Mouse (Mus musculus) midbrain, postnatal 0 days (tissue): ENCODE data around the gene Cntrob. TPM values are rescaled to one million over a fixed set of nuclear protein-coding genes. Genes with fewer than 3 reads are reported as not detected.

Experiments used
- ATAC-seq: fragments of 200-750 bp; cut with Nextera tagmentation; 2 replicates; pipeline ENCODE4 v1.8.0; 2017; ENCODE audit warnings: moderate number of reproducible peaks, mild to moderate bottlenecking, moderate TSS enrichment, moderate library complexity; ENCODE audit not compliant: low FRiP score
- DNase-seq: peaks from one replicate; pipeline ENCODE4 v3.0.0-alpha.2; 2015; ENCODE audit warnings: low spot score
- H3K27ac ChIP-seq: fragments of 300-500 bp; sonication (generic); 2 replicates; pipeline ENCODE4 v1.5.1; 2014; ENCODE audit warnings: low read depth, mild to moderate bottlenecking, low read length, mixed read lengths
- H3K27me3 ChIP-seq: fragments of 300-500 bp; sonication (generic); 2 replicates; pipeline ENCODE4 v1.6.1; 2014; ENCODE audit warnings: low read length, control low read depth, mixed read lengths; ENCODE audit not compliant: insufficient read depth
- H3K36me3 ChIP-seq: fragments of 300-500 bp; sonication (generic); 2 replicates; pipeline ENCODE4 v1.6.1; 2014; ENCODE audit warnings: low read length, control low read depth, mixed read lengths; ENCODE audit not compliant: insufficient read depth
- H3K4me1 ChIP-seq: fragments of 300-500 bp; sonication (generic); 2 replicates; pipeline ENCODE4 v1.6.1; 2014; ENCODE audit warnings: mild to moderate bottlenecking, control low read depth, antibody characterized with exemption, low read length, mixed read lengths; ENCODE audit not compliant: insufficient read depth
- H3K4me2 ChIP-seq: fragments of 300-500 bp; sonication (generic); 2 replicates; pipeline ENCODE4 v1.6.1; 2014; ENCODE audit warnings: low read depth, mild to moderate bottlenecking, low read length, mixed read lengths; ENCODE audit not compliant: poor library complexity, severe bottlenecking
- H3K4me3 ChIP-seq: fragments of 300-500 bp; sonication (generic); 2 replicates; pipeline ENCODE4 v1.5.1; 2014; ENCODE audit warnings: low read depth, mild to moderate bottlenecking, low read length, moderate library complexity
- H3K9ac ChIP-seq: fragments of 300-500 bp; sonication (generic); replicated peaks from 2 replicates; pipeline ENCODE4 v1.6.1; 2014; ENCODE audit warnings: mild to moderate bottlenecking, low read length, moderate library complexity, mixed read lengths; ENCODE audit not compliant: poor library complexity, severe bottlenecking
- H3K9me3 ChIP-seq: fragments of 300-500 bp; sonication (generic); 2 replicates; pipeline ENCODE4 v1.6.1; 2016; ENCODE audit warnings: low read length, control low read depth
- CTCF ChIP-seq: IDR thresholded peaks from 2 replicates; pipeline ENCODE4 v1.5.1; 2016; ENCODE audit warnings: antibody characterized with exemption, mild to moderate bottlenecking
- WGBS: fragments of 180-500 bp; shearing (Covaris S2); extraction: QIAGEN DNeasy Blood & Tissue Kit; methylation state at CpG from one replicate; pipeline ENCODE4 v1.1.7; 2014; 5-methylcytosine and 5-hydroxymethylcytosine counted together
- polyA plus RNA-seq: library from polyadenylated mRNA; unstranded; fragments of >200 nt; fragmentation: Nextera tagmentation; extraction: Ambion mirVana; gene quantifications from 2 replicates; pipeline ENCODE4 v1.2.1, GENCODE M21; 2015
- total RNA-seq: library from RNA; depleted of rRNA; stranded (reverse); fragments of >200 nt; gene quantifications from 2 replicates; pipeline ENCODE4 v1.2.3, GENCODE M21; 2014

Gene Cntrob
- total and polyA plus RNA-seq, 2 experiments from 2014 or later: 13.6 to 16.2 TPM

GRCm38 (mm10) chr11:69362021-69362420 is 38.4 kb upstream of the Cntrob start:
- ATAC-seq: no peak
- no peak for TF ChIP-seq CTCF
- no peak overlapping the region for H3K4me3 ChIP-seq
- WGBS: 72% methylated on average over 7 of the region's 7 CpGs
- H3K27ac ChIP-seq: no peak overlapping the region
- H3K36me3 ChIP-seq: peaks cover 67% of the 10 kb centered on the region
- peaks cover 12% of the 10 kb centered on the region for H3K4me1 ChIP-seq
- H3K9me3 ChIP-seq: no peaks in the 10 kb centered on the region
- no peak for DNase-seq
- no peaks in the 10 kb centered on the region for H3K27me3 ChIP-seq
- H3K4me2 ChIP-seq: no peak overlapping the region
- 0 out of 2 replicates have a peak overlapping the region, but pooled peaks have one; percentile 13 for H3K9ac ChIP-seq

- no peaks in the 10 kb centered on the region for H3K4me1 ChIP-seq
- no peak overlapping the region for H3K9ac ChIP-seq
- TF ChIP-seq CTCF: no peak
- no peak overlapping the region for H3K4me3 ChIP-seq
- 93% methylated on average over 12 of the region's 12 CpGs for WGBS
- no peak overlapping the region for H3K27ac ChIP-seq
- H3K9me3 ChIP-seq: no peaks in the 10 kb centered on the region
- no peaks in the 10 kb centered on the region for H3K27me3 ChIP-seq
- H3K36me3 ChIP-seq: peaks cover 93% of the 10 kb centered on the region
- DNase-seq (no peak), ATAC-seq (no peak)
- H3K4me2 ChIP-seq: no peak overlapping the region
These were observed 34.1 kb upstream of the Cntrob start for GRCm38 (mm10) chr11:69357690-69358089.

- H3K27me3 ChIP-seq: no peaks in the 10 kb centered on the region
- H3K27ac ChIP-seq: no peak overlapping the region
- ATAC-seq (no peak), DNase-seq (no peak)
- no peak overlapping the region for H3K4me2 ChIP-seq
- no peak for TF ChIP-seq CTCF
- H3K9ac ChIP-seq: no peak overlapping the region
- no peak overlapping the region for H3K4me3 ChIP-seq
- no peaks in the 10 kb centered on the region for H3K4me1 ChIP-seq
- H3K9me3 ChIP-seq: no peaks in the 10 kb centered on the region
- H3K36me3 ChIP-seq: peaks cover 95% of the 10 kb centered on the region
- 93% methylated on average over 5 of the region's 5 CpGs for WGBS
These were observed 33.0 kb upstream of the Cntrob start for GRCm38 (mm10) chr11:69356544-69356943.

DNA sequence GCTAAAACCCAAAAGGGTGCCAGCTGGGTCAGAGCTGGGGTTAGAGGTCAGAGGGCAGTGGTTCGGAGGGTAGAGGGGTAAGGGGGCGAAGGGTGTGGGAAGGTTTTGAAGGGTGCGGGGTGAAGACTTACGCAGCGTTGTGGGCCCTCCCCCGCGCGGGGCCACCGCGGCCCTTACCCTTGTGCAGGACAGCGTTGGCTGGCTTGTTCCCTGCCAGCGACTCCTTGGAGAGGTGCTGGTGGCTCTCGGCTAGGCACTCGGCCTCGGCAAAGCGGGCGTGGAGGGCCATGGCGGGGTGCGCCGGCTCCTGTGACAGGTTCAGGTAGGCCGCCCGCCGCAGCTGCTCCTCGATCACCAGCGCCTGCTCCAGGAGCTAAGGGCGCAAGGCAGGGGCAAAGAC is 22.9 kb upstream of the Cntrob start:
- TF ChIP-seq CTCF: no peak
- Histone ChIP-seq H3K36me3 (peaks cover 81% of the 10 kb centered on the region), H3K9me3 (no peaks in the 10 kb centered on the region), H3K4me3 (no peak overlapping the region), H3K4me2 (no peak overlapping the region), H3K27me3 (no peaks in the 10 kb centered on the region), H3K27ac (no peak overlapping the region), H3K4me1 (no peaks in the 10 kb centered on the region), H3K9ac (no peak overlapping the region)
- WGBS: 86% methylated on average over 24 of the region's 26 CpGs
- DNase-seq (no peak), ATAC-seq (no peak)

DNA sequence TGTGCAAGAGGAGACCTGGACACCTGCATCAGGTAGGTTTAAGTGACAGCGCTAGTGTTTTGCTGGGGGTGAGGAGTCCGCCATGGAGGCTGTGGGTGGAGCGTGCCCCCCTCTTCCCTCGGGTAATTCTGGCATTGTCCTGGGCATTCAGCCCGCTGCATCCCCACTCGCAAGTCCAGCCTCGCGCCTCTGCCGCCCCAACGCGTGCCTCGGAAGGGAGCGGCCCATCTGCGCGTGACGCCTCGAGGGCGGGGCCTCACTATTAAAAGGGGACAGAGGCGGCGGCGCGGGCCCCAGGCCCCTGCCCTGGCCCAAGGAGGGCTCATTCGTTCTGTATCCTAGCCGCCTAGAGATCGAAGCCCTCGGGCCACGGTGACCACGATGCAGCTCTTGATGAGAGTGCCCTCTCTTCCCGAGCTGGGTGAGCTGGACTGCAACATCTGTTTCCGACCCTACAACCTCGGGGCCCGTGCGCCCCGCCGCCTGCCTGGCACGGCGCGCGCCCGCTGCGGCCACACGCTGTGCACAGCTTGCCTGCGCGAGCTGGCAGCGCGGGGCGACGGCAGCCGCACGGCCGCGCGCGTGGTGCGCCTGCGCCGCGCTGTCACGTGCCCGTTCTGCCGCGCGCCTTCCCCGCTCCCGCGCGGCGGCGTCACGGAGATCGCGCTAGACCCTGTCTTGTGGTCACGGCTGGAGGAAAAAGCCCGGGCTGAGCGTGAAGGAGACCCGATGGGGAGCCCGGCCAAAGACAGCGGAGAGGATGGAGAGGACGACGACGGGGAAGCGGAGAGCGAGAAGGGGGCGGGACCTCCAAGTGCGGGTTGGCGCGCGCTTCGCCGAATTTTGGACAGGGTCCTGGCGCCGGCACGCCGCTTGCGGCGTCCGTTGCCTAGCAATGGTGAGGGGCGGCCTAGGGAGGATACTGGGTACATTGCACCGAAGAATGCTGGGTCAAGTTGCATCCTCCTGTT is 16.9 kb upstream of the Cntrob start, which contains the start of gene Rnf227:
Gene Rnf227, plus strand, starts transcription at position 301 of the 971 bp plus-strand sequence.
- Histone ChIP-seq H3K27me3 (no peaks in the 10 kb centered on the region), H3K9me3 (no peaks in the 10 kb centered on the region), H3K36me3 (peaks cover 23% of the 10 kb centered on the region), H3K4me1 (no peaks in the 10 kb centered on the region; the same call in 1 of the 2 replicates), H3K4me2 (peak within 1 kb of the TSS; percentile 79), H3K27ac (peak within 1 kb of the TSS; percentile 94), H3K9ac (peak within 1 kb of the TSS; percentile 79), H3K4me3 (peak within 1 kb of the TSS; percentile 64)
- no peak for TF ChIP-seq CTCF
- WGBS: 2% methylated on average over 93 of the region's 99 CpGs
- ATAC-seq (peak; percentile 85), DNase-seq (peak; percentile 89)

DNA sequence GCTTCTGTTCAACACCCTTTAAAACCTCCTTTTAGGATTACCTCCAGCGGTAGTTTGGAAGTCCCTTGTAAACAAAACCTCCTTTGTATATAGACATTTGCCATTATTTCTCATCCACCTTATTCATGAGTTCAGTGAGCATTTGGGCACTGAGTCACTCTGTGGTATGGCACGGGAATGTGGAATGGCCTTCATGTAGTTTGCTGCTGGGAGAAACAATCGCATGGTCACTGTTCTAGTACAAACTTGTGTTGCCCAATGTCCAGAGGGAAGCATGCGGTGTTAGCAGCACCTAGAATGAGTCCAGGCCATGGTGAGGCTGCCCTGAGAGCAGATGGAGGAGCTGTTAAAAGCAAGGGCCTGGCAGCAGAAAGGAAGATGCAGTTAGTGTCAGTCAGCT is 11.2 kb upstream of the Cntrob start:
- no peak overlapping the region for H3K4me2 ChIP-seq
- ATAC-seq (no peak), DNase-seq (no peak)
- H3K27me3 ChIP-seq: no peaks in the 10 kb centered on the region
- TF ChIP-seq CTCF: no peak
- H3K36me3 ChIP-seq: no peaks in the 10 kb centered on the region
- no peaks in the 10 kb centered on the region for H3K9me3 ChIP-seq
- no peak overlapping the region for H3K27ac ChIP-seq
- H3K4me3 ChIP-seq: no peak overlapping the region
- peaks cover 8% of the 10 kb centered on the region; the same call in 1 of the 2 replicates for H3K4me1 ChIP-seq
- 77% methylated on average over 4 of the region's 4 CpGs for WGBS
- H3K9ac ChIP-seq: no peak overlapping the region
